8 mouse cellular contexts compared by ENCODE assay signal in genomic region chr15:8445951-8446419, GRCm38 (mm10). TPM values are rescaled to one million over a fixed set of nuclear protein-coding genes. Genes with fewer than 3 reads are reported as not detected.
DNase-seq lines count a peak whose midpoint lies in the region; ATAC-seq and TF ChIP-seq lines count a peak whose summit lies in the region.

No protein-coding gene starts in this region.

- peak overlapping the region; percentile 98 for H3K9ac ChIP-seq in liver, embryonic 15.5 days
- H3K9ac ChIP-seq in neural tube, embryonic 12.5 days: peak overlapping the region; percentile 48

- H3K4me3 ChIP-seq in cerebellum, adult 2 months (replicated peaks; ENCODE audit: insufficient read depth, low read depth, low read length): peak overlapping the region; percentile 89
- peak overlapping the region; percentile 96 for H3K4me3 ChIP-seq in liver, embryonic 15.5 days (replicated peaks)
- H3K4me3 ChIP-seq in neural tube, embryonic 12.5 days: peak overlapping the region; percentile 97

- no peak for TF ChIP-seq POLR2A in cerebellum, adult 2 months (IDR thresholded peaks at IDR 0.05; ENCODE audit: borderline replicate concordance, insufficient read depth, low read length)

- H3K27me3 ChIP-seq in cerebellum, adult 2 months (ENCODE audit: control insufficient read depth, insufficient read depth, low read length): no peaks in the 10 kb centered on the region
- H3K27me3 ChIP-seq in liver, embryonic 15.5 days: no peaks in the 10 kb centered on the region
- no peaks in the 10 kb centered on the region for H3K27me3 ChIP-seq in neural tube, embryonic 12.5 days (replicated peaks)

- peak overlapping the region; percentile 94 for H3K4me2 ChIP-seq in liver, embryonic 15.5 days
- H3K4me2 ChIP-seq in neural tube, embryonic 12.5 days (replicated peaks): peak overlapping the region; percentile 93

- H3K9me3 ChIP-seq in liver, embryonic 15.5 days (replicated peaks): no peaks in the 10 kb centered on the region
- H3K9me3 ChIP-seq in neural tube, embryonic 12.5 days: no peaks in the 10 kb centered on the region

- peaks cover 5% of the 10 kb centered on the region; the same call in 1 of the 2 replicates for H3K4me1 ChIP-seq in cerebellum, adult 2 months (ENCODE audit: control insufficient read depth, insufficient read depth, low read length)
- H3K4me1 ChIP-seq in liver, embryonic 15.5 days (replicated peaks): peaks cover 27% of the 10 kb centered on the region
- H3K4me1 ChIP-seq in neural tube, embryonic 12.5 days: peaks cover 23% of the 10 kb centered on the region

- ATAC-seq in liver, embryonic 15.5 days (ENCODE audit: insufficient read depth): peak; percentile 25
- ATAC-seq in neural tube, embryonic 12.5 days (ENCODE audit: low FRiP score, low read depth): no peak

- H3K36me3 ChIP-seq in liver, embryonic 15.5 days (replicated peaks): no peaks in the 10 kb centered on the region
- H3K36me3 ChIP-seq in neural tube, embryonic 12.5 days: no peaks in the 10 kb centered on the region

- no peak overlapping the region for H3K27ac ChIP-seq in cerebellum, adult 2 months (ENCODE audit: insufficient read depth, low read length)
- H3K27ac ChIP-seq in liver, embryonic 15.5 days (replicated peaks): peak overlapping the region; percentile 98
- H3K27ac ChIP-seq in neural tube, embryonic 12.5 days: no peak overlapping the region

- DNase-seq in urinary bladder, adult 18-20 months (ENCODE audit: low spot score in 2 of 2): peak; percentile 18 to 47
- DNase-seq in urinary bladder, postnatal 10 days (ENCODE audit: low spot score): no peak
- peak; percentile 29 to 37 for DNase-seq in cerebellum, adult 2 months
- peak; percentile 9 for DNase-seq in forelimb bud, embryonic 11.5 days (ENCODE audit: low read depth, low spot score)
- peak; percentile 80 for DNase-seq in induced T-regulatory cell, adult 2 months (ENCODE audit: low read depth)
- DNase-seq in urinary bladder, postnatal 25 days (ENCODE audit: low spot score): peak; percentile 13

- under 1% methylated on average over 19 of the region's 19 CpGs for WGBS in cerebellum, adult 2 months
- under 1% methylated on average over 19 of the region's 19 CpGs for WGBS in liver, embryonic 15.5 days (ENCODE audit: insufficient replicate concordance)
- under 1% methylated on average over 19 of the region's 19 CpGs for WGBS in neural tube, embryonic 12.5 days

- TF ChIP-seq CTCF in cerebellum, adult 2 months (IDR thresholded peaks at IDR 0.05; ENCODE audit: borderline replicate concordance, insufficient read depth, low read depth, low read length): no peak

RNA-seq across cellular contexts. Expression of gene Nipbl, which starts 1.7 kb away (rescaled TPM):
- 14.6 and 15.4 TPM in 2 replicates for polyA plus RNA-seq in cerebellum, adult 2 months (2012; rRNA removed)
- polyA plus RNA-seq in liver, embryonic 15.5 days (2015; fragmentation: Nextera tagmentation; extraction: Ambion mirVana): 6.1 and 6.3 TPM in 2 replicates
- 21.3 and 21.8 TPM in 2 replicates for polyA plus RNA-seq in neural tube, embryonic 12.5 days (2016; fragmentation: Nextera tagmentation; extraction: Ambion mirVana)
